Mouse (Mus musculus) testis, adult 2 months (tissue): ENCODE data around the gene Fut8.

Source experiments
- CTCF ChIP-seq: fragments of 200-500 bp; IDR thresholded peaks from 2 replicates; pipeline ENCODE4 v1.5.1; 2012; ENCODE audit warnings: low read depth, mild to moderate bottlenecking, inconsistent platforms, low read length, moderate library complexity; ENCODE audit not compliant: control insufficient read depth, insufficient read depth, insufficient replicate concordance
- POLR2A ChIP-seq: fragments of 200-500 bp; IDR thresholded peaks from 2 replicates; pipeline ENCODE4 v1.6.1; 2012; ENCODE audit warnings: low read depth, mild to moderate bottlenecking, inconsistent platforms, low read length, moderate library complexity; ENCODE audit not compliant: control insufficient read depth

- TF ChIP-seq CTCF (no peak), POLR2A (no peak)
Measured at GRCm38 (mm10) chr12:77225727-77226126, 12.2 kb upstream of the Fut8 start.
